Mouse (Mus musculus) c-Kit-negative CD71-positive TER-119-positive erythroid progenitor cells, embryonic 14.5 days (primary cell): ENCODE measurements around the gene Vip.

Experiments used
- DNase-seq: peaks from one replicate; pipeline ENCODE4 v3.0.0-alpha.2; 2013; ENCODE audit warnings: low read depth, low spot score

Vip gene

GRCm38 (mm10) chr10:5639112-5639511 is at the start of gene Vip:
Vip (plus strand) TSS chr10:5639218.
- DNase-seq = no peak

DNA sequence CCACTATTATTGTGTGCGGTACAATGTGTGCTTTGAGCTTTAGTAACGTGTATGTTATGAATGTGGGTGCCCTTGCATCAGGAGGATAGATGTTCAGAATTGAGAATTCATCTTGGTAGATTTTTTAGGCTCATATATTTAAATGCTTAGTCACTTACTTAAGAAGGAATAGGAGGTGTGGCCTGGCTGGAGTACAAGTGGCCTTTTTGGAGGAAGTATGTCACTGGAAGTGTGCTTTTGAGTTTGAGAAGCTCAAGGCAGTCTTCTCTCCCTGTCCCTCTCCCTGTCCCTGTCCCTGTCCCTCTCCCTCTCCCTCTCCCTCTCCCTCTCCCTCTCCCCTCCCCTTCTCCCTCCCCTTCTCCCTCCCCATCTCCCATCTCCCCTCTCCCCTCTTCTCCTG is 48.0 kb upstream of the Vip start:
- no peak for DNase-seq

GRCm38 (mm10) chr10:5591996-5592395 is 47.0 kb upstream of the Vip start:
- no peak for DNase-seq

GRCm38 (mm10) chr10:5593464-5593863 is 45.6 kb upstream of the Vip start, which contains the start of gene Myct1:
Myct1 (plus strand) TSS chr10:5593775.
- no peak for DNase-seq

DNA sequence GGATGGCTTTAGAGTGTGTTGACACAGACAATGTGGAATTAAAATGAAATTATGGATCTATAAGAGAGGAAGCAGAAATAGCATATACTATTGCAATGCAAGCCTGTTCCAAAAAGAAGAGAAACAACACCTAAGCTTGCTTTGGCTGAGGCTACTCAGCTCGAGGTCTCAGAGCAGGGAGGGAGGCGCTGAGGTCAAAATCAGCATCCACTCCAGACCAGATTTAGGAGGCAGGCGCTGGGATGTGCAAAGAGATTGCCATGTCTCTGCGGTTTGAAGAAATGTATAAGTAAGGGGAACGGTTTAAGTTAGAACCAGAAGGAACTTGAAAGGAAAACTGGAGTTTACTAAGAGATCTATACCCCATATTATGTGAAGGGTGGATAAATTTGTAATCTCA is 44.6 kb upstream of the Vip start:
- DNase-seq = no peak

DNA sequence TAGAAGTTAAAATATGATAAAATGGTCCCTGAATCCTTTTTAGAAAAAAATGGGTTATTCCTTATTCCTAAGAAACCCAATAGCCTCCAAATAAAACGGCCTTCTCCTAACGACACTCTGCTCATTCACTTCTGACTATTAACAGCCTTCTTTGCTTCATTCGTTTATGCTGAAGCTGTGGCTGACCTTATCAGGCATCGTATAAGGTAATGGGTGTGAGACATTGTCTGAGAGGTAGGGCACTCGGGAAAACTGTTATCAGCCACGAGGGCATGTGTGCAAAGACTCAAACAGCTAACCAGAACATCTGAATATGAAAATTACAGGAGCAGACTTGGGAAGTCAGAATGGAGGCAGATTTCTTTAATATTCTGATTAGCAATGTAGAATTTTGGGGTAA is 42.5 kb upstream of the Vip start:
- DNase-seq = no peak

DNA sequence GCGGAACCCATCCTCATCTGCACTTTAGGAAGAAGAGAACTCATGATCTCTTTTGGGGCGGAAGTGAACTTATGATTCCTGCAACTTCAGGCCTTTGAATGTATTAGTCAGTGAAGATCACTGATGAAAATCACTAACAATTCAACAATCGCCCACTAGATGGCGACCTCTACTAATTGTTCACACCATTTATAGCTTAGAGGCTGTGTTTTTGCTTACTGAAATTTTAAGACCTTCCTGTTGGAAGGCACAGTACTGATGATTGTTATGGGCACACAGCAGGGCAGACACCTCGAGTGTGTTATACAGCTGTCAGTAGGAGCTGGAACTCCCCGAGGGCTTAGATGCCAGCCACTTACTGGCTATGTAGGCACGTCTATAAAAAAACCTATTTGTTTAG is 38.9 kb upstream of the Vip start:
- DNase-seq = peak; percentile 25

- DNase-seq = no peak
Measured at GRCm38 (mm10) chr10:5603512-5603911, 35.5 kb upstream of the Vip start.

DNA sequence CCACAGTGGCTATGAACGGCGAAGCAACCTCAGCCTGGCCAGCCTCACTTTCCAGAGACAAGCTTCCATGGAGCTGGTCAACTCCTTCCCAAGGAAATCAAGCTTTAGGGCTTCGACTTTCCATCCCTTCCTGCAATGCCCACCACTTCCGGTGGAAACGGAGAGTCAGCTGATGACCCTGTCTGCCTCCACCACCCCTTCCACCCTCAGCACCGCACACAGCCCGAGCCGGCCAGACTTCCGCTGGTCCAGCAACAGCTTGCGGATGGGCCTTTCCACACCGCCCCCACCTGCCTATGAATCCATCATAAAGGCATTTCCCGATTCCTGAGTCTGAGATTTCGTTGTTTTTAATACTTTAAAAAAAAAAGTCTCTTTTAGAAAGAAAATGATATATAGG is 34.6 kb upstream of the Vip start:
- no peak for DNase-seq

GRCm38 (mm10) chr10:5608874-5609273 is 30.1 kb upstream of the Vip start:
- DNase-seq = no peak

- no peak for DNase-seq
Measured at GRCm38 (mm10) chr10:5615186-5616040, 23.6 kb upstream of the Vip start.

DNA sequence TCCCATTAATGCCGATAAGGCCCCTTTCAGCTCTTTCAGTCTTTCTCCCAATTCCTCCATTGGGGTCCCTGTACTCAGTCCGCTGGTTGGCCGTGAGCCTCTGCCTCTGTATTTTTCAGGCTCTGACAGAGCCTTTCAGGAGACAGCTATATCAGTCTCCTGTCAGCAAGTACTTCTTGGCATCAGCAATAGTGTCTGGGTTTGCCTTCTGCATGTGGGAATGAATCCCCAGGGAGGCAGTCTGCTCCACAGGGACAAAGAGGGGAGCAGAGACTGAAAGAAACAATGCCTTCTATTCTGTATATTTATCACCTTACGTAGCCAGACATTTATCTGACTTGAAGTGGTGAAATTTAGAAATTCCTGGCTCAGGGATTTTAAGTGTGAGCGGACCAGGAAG is 12.8 kb upstream of the Vip start:
- no peak for DNase-seq

GRCm38 (mm10) chr10:5633672-5634200 is 5.3 kb upstream of the Vip start:
- no peak for DNase-seq

DNA sequence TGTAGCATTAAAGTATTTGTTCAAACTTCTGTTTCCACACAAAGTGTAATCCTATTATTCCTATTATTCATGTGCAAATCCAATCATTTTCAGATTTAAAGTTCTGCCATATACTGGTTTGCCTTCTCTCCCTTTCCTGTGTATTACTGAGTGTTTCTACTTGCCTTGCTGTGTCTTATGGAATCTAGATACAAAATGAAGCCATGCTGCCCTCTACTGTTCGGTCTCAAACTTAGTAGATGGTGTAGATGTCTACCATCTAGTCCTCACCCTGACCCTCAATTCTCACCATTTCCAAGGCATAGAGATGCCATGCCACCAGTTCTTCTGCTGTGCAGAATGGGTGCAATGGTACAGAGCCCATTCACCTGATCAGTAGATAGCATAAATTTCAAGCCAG is 4.7 kb upstream of the Vip start:
- DNase-seq = no peak

- no peak for DNase-seq
Measured at GRCm38 (mm10) chr10:5637322-5637721, 1.7 kb upstream of the Vip start.

GRCm38 (mm10) chr10:5681275-5681674 is 42.3 kb downstream of the Vip start:
- DNase-seq = no peak

DNA sequence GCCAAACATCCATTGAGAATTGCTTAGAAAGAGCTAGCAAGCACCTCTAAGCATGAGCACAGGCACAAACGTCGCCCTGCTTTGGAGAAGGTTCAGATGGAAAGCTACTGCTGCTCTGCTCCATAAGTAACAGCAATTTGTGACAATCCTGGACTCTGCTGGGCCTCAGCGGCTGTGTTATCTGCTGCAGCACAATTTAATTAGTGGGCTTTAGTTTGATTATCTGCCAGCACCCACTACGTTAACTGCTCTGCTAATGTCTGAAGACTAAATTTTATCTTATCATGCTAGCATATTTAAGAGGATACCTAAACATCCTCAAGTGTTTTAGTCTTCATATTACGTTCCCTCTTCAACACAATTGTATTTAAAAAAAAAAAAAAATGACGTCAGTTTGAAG is 46.6 kb downstream of the Vip start:
- no peak for DNase-seq

GRCm38 (mm10) chr10:5694351-5694750 is 55.3 kb downstream of the Vip start:
- no peak for DNase-seq
